Mouse (Mus musculus): ENCODE data around the gene Zfp385a.

Zfp385a gene

GRCm38 (mm10) chr15:103362950-103363349, 23.1 kb upstream of the Zfp385a start:
- no peak for DNase-seq

GRCm38 (mm10) chr15:103362333-103362732, 22.4 kb upstream of the Zfp385a start:
- no peak for DNase-seq

GRCm38 (mm10) chr15:103361269-103361668, 21.4 kb upstream of the Zfp385a start:
- DNase-seq, result no peak

GRCm38 (mm10) chr15:103359869-103360602, 20.1 kb upstream of the Zfp385a start:
- DNase-seq, result no peak

GRCm38 (mm10) chr15:103359122-103359510, 19.2 kb upstream of the Zfp385a start:
- DNase-seq, result no peak

GRCm38 (mm10) chr15:103358278-103359121, 18.6 kb upstream of the Zfp385a start:
- DNase-seq, result no peak

- no peak for DNase-seq
Measured at GRCm38 (mm10) chr15:103357817-103358216, 17.9 kb upstream of the Zfp385a start.

- DNase-seq, result no peak
Measured at GRCm38 (mm10) chr15:103356130-103356529, 16.2 kb upstream of the Zfp385a start.

- no peak for DNase-seq
Measured at GRCm38 (mm10) chr15:103355420-103355819, 15.5 kb upstream of the Zfp385a start.

- DNase-seq, result no peak
Measured at GRCm38 (mm10) chr15:103354690-103355089, 14.8 kb upstream of the Zfp385a start.

- DNase-seq, result no peak
Measured at GRCm38 (mm10) chr15:103353511-103354256, 13.8 kb upstream of the Zfp385a start.

- peak; percentile 53 for DNase-seq
Measured at GRCm38 (mm10) chr15:103352856-103353255, 13.0 kb upstream of the Zfp385a start.

GRCm38 (mm10) chr15:103347275-103347684, 7.4 kb upstream of the Zfp385a start:
- peak; percentile 77 for DNase-seq

GRCm38 (mm10) chr15:103345789-103346188, 5.9 kb upstream of the Zfp385a start:
- no peak for DNase-seq

- no peak for DNase-seq
Measured at GRCm38 (mm10) chr15:103343556-103343955, 3.7 kb upstream of the Zfp385a start.

- DNase-seq, result no peak
Measured at GRCm38 (mm10) chr15:103343008-103343407, 3.1 kb upstream of the Zfp385a start.

GRCm38 (mm10) chr15:103342415-103342814, 2.5 kb upstream of the Zfp385a start:
- DNase-seq, result peak; percentile 60

GRCm38 (mm10) chr15:103341547-103341946, 1.7 kb upstream of the Zfp385a start:
- no peak for DNase-seq

GRCm38 (mm10) chr15:103340786-103341185, 893 bp upstream of the Zfp385a start:
- no peak for DNase-seq

- DNase-seq, result peak; percentile 36
Measured at GRCm38 (mm10) chr15:103339166-103339960, 530 bp downstream of the Zfp385a start.

- no peak for DNase-seq
Measured at GRCm38 (mm10) chr15:103338829-103339165, 1.1 kb downstream of the Zfp385a start.

GRCm38 (mm10) chr15:103336996-103337667, 2.8 kb downstream of the Zfp385a start:
- DNase-seq, result no peak
